Mouse (Mus musculus): ENCODE results near the gene Mettl25. TPM values are rescaled to one million over a fixed set of nuclear protein-coding genes. Genes with fewer than 3 reads are reported as not detected.

The Mettl25 gene
- 6.3 TPM for polyA plus RNA-seq (2014; fragmentation: Illumina TruSeq; extraction: RNeasy Lipid Tissue Mini Kit (QIAGEN cat#74804); ENCODE audit: insufficient read depth, low read depth, low replicate concordance)

DNA sequence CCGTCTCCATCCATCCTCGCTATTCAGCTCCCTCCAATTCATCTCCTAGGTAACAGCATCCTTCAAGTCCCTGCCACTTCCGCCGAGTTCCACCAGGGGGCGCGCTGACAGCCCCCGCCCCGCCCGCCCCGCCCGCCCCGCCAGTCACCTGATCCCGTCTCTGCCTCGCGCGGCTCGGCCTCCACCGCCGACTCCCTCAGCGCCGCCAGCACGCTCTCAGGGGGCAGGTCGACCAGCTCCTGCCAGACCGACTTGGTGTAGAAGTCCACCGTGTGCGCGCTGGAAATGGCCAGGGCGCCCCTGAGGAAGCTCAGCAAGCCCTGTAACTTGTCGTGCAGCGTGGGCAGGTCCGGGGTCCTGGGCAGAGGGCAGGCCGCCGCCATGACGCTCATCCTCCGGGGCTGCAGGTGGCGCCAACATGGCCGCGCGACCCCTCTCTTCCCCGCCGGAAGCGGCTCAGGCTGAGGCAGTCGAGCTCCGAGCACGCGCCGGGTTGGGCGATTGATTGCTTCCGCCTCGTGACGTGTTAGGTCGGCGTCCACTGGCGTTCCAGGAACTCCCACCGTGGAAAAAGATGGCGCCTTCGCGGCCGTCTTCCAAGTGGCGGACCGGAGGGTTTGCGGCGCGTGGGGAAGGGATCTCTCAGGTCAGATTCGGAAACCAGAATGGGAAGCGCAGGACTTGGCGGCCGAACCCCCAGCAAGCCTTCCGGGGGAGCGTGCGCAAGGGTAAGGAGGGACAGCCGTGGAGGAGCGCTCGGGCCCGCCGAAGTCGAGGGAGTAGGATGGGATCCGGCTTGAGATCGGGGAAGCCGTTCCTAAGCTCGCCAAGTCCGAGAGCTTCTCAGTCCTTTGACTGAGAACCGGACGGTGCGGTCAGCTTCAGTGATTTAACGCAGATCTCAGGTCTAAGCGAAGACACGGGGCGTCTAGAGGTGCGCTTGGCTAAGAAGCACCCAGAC is at the start of gene Mettl25, which contains the start of gene Ccdc59:
Gene Mettl25 (minus strand): TSS at position 453 of the 961 bp plus-strand sequence.
Gene Ccdc59 (plus strand): TSS at position 140 of the 961 bp plus-strand sequence.

Other genes starting within 250 kb of the Mettl25 start
- 20.8 TPM for gene Ccdc59, start 313 bp downstream of the Mettl25 start, polyA plus RNA-seq (2014; fragmentation: Illumina TruSeq; extraction: RNeasy Lipid Tissue Mini Kit (QIAGEN cat#74804); ENCODE audit: insufficient read depth, low read depth, low replicate concordance)

All from lung, adult 10 weeks (tissue).